Mouse (Mus musculus) mouse trophoblast stem cell (cell line): ENCODE results near the gene Zbtb24.

Source experiments
- in situ Hi-C, 2 experiments: fragments of 300-500 bp; cut with MseI, MboI; formaldehyde crosslinking; loops; 2 replicates in 1 of 2; 3 replicates in 1 of 2; pipeline ENCODE4 v1.15.1; 2025

Zbtb24 gene

DNA sequence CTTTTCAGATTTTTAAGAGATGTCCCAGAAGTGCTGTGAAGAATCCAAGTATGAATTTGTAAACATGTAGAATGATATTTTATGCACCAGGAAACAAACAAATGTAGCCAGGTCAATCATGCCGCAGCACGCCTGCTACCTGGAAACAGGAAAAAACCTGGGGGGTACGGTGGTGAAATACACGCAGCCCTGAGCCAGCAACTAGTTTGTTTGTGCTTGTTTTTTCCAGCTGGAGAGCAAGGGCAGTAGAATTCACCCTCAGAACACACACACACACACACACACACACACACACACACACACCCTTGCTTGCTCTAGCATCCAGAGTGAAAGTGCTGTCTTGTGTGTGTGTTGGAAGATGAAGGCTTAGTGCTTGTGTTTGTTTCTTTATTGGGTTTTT, 40.9 kb downstream of the Zbtb24 start:
- in situ Hi-C loops = no loop called here

DNA sequence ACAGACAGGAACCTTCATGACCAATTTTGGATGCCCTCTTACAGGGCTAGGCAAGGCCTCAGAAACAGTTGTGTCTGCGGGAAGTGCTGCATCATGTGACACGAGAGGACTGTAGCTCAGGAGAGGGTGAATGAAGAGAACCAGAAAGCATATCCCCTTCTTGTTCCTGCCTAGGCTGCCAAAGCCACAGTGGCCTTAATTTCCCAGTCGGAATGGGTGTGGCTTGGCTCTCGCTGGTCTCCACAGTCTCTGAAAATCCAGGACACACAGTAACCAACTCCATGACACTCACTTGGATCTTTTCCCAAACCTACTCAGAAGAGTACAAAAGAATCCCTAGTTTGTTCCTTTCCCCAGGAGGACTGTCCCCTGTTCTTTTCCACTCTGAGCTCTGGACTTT, 50.8 kb downstream of the Zbtb24 start:
- in situ Hi-C loops = loop anchor here (10.0 kb wide), 2 partner anchors 66 to 196 kb away; partner anchors contain the start of genes Ak9 (in 2 of the 2) and Fig4 (in 2 of the 2)

DNA sequence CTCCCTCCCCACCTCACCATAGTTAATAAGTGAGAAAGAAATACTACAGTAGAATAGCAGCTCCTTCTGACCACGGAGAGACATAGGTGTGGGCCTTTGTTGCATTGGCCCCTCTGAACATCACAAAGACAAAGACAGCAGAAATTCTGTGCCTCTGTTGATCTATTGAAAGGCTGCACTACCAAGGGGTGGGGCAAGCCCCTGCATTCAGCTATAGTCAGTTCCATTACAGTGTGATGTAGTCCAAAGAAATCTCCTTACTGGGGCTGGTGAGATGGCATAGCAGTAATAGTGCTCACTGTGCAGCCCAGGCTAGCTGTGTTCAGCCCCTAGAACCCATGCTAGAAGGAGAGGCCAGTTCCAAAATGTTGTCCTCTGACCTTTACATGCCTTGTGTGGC, 54.8 kb downstream of the Zbtb24 start:
- in situ Hi-C loops = loop anchor here (5.0 to 10.0 kb wide), 3 partner anchors 70 to 200 kb away; partner anchors contain the start of genes Ak9 (in 2 of the 2) and Fig4 (in 2 of the 2)

DNA sequence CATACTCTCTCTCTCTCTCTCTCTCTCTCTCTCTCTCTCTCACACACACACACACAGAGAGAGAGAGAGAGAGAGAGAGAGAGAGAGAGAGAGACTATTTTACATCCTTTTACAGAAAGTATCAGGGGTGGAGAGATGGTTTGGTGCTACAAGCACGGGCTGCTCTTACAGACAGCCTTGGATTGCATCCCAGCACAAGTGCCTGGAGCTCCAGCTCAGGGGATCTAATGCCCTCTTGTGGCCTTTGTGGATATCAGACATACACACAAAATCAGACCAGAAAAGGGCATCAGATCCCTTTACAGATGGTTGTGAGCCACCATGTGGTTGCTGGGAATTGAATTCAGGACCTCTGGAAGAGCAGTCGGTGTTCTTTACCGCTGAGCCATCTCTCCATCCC, 55.3 kb downstream of the Zbtb24 start:
- in situ Hi-C loops = loop anchor here (5.0 to 10.0 kb wide), 3 partner anchors 71 to 201 kb away; partner anchors contain the start of genes Ak9 (in 2 of the 2) and Fig4 (in 2 of the 2)

DNA sequence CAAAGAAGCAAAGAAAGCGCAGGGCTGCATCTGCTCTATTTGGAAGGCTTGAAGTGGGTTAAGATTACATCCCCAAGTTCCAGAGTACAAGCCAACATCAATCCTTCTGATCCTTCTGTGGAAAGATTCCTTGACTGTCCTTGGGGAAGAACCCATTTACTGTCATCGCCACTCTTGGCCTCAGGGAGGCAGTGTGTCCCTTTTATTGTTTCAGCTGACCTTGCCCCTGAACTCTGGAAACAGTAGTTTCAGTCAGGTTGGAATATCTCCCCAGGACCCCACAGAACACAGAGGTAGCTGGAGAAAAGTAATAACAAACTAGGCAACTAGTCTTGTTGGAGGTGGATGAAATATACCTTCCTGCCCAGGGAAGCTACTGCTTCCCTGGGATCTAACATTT, 59.0 kb downstream of the Zbtb24 start:
- in situ Hi-C loops = loop anchor here (5.0 to 10.0 kb wide), 3 partner anchors 74 to 204 kb away; partner anchors contain the start of genes Ak9 (in 2 of the 2) and Fig4 (in 2 of the 2)

DNA sequence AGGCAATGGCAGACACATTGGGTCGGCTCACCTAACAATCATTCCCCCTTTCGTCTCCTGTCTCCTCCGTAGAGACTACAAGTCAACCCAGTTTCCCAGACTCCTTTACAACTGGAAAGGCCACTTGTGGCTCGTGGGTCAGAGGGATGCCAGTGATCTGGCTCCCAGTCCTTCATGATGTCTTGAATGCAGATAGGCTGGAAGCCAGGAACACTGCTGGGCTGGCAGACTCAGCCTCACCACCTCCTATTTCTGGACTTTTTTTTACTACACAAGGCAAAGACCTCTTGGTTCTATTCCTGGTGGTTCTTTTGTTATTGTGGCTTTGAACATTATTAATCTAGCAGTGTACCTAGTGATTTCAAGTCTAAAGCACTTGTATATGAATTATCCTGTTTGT, 64.1 kb downstream of the Zbtb24 start:
- in situ Hi-C loops = no loop called here

DNA sequence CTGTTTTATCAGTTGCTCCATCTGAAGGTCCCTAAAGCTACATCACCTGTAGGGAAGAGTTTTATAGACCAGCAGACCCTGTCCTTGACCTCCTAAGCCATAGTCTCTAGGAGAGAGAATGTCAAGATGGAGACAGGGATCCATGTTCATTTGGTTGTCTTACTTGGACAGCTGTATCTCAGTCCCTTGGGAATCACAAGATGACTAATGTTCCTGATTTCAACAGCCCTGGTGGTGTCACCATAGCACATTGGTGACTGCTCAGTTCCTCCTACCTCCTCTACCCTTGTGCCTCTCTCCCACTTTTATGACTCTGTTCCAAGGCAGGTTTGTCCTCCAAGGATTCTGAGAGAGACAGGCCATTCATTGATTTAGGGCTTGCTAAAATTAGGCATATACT, 64.7 kb downstream of the Zbtb24 start:
- in situ Hi-C loops = loop anchor here in 1 of 2 experiments (5.0 kb wide), 1 partner anchor 167 kb away; no protein-coding TSS in a partner anchor
